Mouse (Mus musculus) liver, adult 2 months (tissue): ENCODE data around the gene a.

Experiments used
- CTCF ChIP-seq: fragments of 200-500 bp; IDR thresholded peaks from 2 replicates; pipeline ENCODE4 v1.5.1; 2011; ENCODE audit warnings: low read depth, low read length, control low read depth
- POLR2A ChIP-seq: fragments of 200-500 bp; IDR thresholded peaks from 2 replicates; pipeline ENCODE4 v1.6.1; 2011; ENCODE audit warnings: low read length, control low read depth; ENCODE audit not compliant: insufficient read depth; ENCODE audit errors: extremely low read depth

GRCm38 (mm10) chr2:154972981-154973380 is 181.8 kb downstream of the a start:
- TF ChIP-seq POLR2A (no peak), CTCF (no peak)
